Mouse (Mus musculus): ENCODE measurements at regions not wholly inside any gene's neighbourhood (a gene's known extent, or its start where the extent isn't known, plus 50 kb on each side); places are given as distances from the start of the nearest gene placed in this dataset.

GRCm38 (mm10) chr6:99893936-99894335, 167.7 kb upstream of the Prok2 start:
- H3K27me3 ChIP-seq (replicated peaks), result peaks cover 58% of the 10 kb centered on the region
- H3K27ac ChIP-seq (ENCODE audit: poor library complexity, severe bottlenecking), result no peak overlapping the region
- no peak overlapping the region for H3K4me2 ChIP-seq
- no peak overlapping the region for H3K9ac ChIP-seq
- WGBS, result 47% methylated on average over 4 of the region's 4 CpGs
- no peak for ATAC-seq (ENCODE audit: insufficient number of reproducible peaks, low FRiP score)
- no peaks in the 10 kb centered on the region for H3K36me3 ChIP-seq
- no peak overlapping the region for H3K4me3 ChIP-seq
- no peaks in the 10 kb centered on the region for H3K9me3 ChIP-seq (replicated peaks)
- peaks cover 4% of the 10 kb centered on the region for H3K4me1 ChIP-seq (replicated peaks)

GRCm38 (mm10) chr6:99892204-99892603, 166.0 kb upstream of the Prok2 start:
- H3K27ac ChIP-seq (ENCODE audit: poor library complexity, severe bottlenecking), result no peak overlapping the region
- peaks cover 9% of the 10 kb centered on the region for H3K4me1 ChIP-seq (replicated peaks)
- 83% methylated on average over 9 of the region's 9 CpGs for WGBS
- H3K9me3 ChIP-seq (replicated peaks), result no peaks in the 10 kb centered on the region
- no peak overlapping the region for H3K4me2 ChIP-seq
- H3K27me3 ChIP-seq (replicated peaks), result peaks cover 45% of the 10 kb centered on the region
- no peaks in the 10 kb centered on the region for H3K36me3 ChIP-seq
- no peak overlapping the region for H3K9ac ChIP-seq
- ATAC-seq (ENCODE audit: insufficient number of reproducible peaks, low FRiP score), result no peak
- H3K4me3 ChIP-seq, result no peak overlapping the region

GRCm38 (mm10) chr6:99891790-99892189, 165.6 kb upstream of the Prok2 start:
- Histone ChIP-seq H3K4me2 (no peak overlapping the region), H3K9ac (no peak overlapping the region), H3K4me1 (replicated peaks) (peaks cover 9% of the 10 kb centered on the region), H3K4me3 (no peak overlapping the region), H3K36me3 (no peaks in the 10 kb centered on the region), H3K9me3 (replicated peaks) (no peaks in the 10 kb centered on the region), H3K27me3 (replicated peaks) (peaks cover 42% of the 10 kb centered on the region), H3K27ac (ENCODE audit: poor library complexity, severe bottlenecking) (no peak overlapping the region)
- no peak for ATAC-seq (ENCODE audit: insufficient number of reproducible peaks, low FRiP score)
- 49% methylated on average over 2 of the region's 2 CpGs for WGBS

- Histone ChIP-seq H3K36me3 (no peaks in the 10 kb centered on the region), H3K4me3 (no peak overlapping the region), H3K27me3 (replicated peaks) (peaks cover 35% of the 10 kb centered on the region), H3K4me2 (no peak overlapping the region), H3K4me1 (replicated peaks) (peaks cover 12% of the 10 kb centered on the region), H3K9ac (no peak overlapping the region), H3K27ac (ENCODE audit: poor library complexity, severe bottlenecking) (no peak overlapping the region), H3K9me3 (replicated peaks) (no peaks in the 10 kb centered on the region)
- WGBS, result 75% methylated on average over 5 of the region's 5 CpGs
- ATAC-seq (ENCODE audit: insufficient number of reproducible peaks, low FRiP score), result no peak
Observed at GRCm38 (mm10) chr6:99890805-99891204, 164.6 kb upstream of the Prok2 start.

- H3K27ac ChIP-seq (ENCODE audit: poor library complexity, severe bottlenecking), result no peak overlapping the region
- peaks cover 29% of the 10 kb centered on the region for H3K4me1 ChIP-seq (replicated peaks)
- no peak overlapping the region for H3K4me2 ChIP-seq
- H3K27me3 ChIP-seq (replicated peaks), result peaks cover 24% of the 10 kb centered on the region
- H3K9me3 ChIP-seq (replicated peaks), result no peaks in the 10 kb centered on the region
- no peaks in the 10 kb centered on the region for H3K36me3 ChIP-seq
- ATAC-seq (ENCODE audit: insufficient number of reproducible peaks, low FRiP score), result no peak
- H3K4me3 ChIP-seq, result no peak overlapping the region
- WGBS, result 9% methylated on average over 9 of the region's 9 CpGs
- H3K9ac ChIP-seq, result no peak overlapping the region
Observed at GRCm38 (mm10) chr6:99889055-99889454, 162.9 kb upstream of the Prok2 start.

GRCm38 (mm10) chr6:99887904-99888303, 161.7 kb upstream of the Prok2 start:
- Histone ChIP-seq H3K27ac (ENCODE audit: poor library complexity, severe bottlenecking) (no peak overlapping the region), H3K4me3 (no peak overlapping the region), H3K9ac (no peak overlapping the region), H3K9me3 (replicated peaks) (no peaks in the 10 kb centered on the region), H3K27me3 (replicated peaks) (peaks cover 21% of the 10 kb centered on the region), H3K4me1 (replicated peaks) (peaks cover 36% of the 10 kb centered on the region), H3K36me3 (no peaks in the 10 kb centered on the region), H3K4me2 (no peak overlapping the region)
- WGBS, result 58% methylated on average over 8 of the region's 8 CpGs
- ATAC-seq (ENCODE audit: insufficient number of reproducible peaks, low FRiP score), result no peak

GRCm38 (mm10) chr6:99884755-99885154, 158.6 kb upstream of the Prok2 start:
- Histone ChIP-seq H3K27ac (ENCODE audit: poor library complexity, severe bottlenecking) (peak overlapping the region; percentile 38), H3K4me2 (no peak overlapping the region), H3K27me3 (replicated peaks) (peaks cover 5% of the 10 kb centered on the region; the same call in 1 of the 2 replicates), H3K9me3 (replicated peaks) (no peaks in the 10 kb centered on the region), H3K4me1 (replicated peaks) (peaks cover 36% of the 10 kb centered on the region), H3K9ac (no peak overlapping the region), H3K4me3 (no peak overlapping the region), H3K36me3 (no peaks in the 10 kb centered on the region)
- no peak for ATAC-seq (ENCODE audit: insufficient number of reproducible peaks, low FRiP score)
- 4% methylated on average over 7 of the region's 7 CpGs for WGBS

GRCm38 (mm10) chr6:99884054-99884453, 157.9 kb upstream of the Prok2 start:
- no peak for ATAC-seq (ENCODE audit: insufficient number of reproducible peaks, low FRiP score)
- Histone ChIP-seq H3K4me2 (no peak overlapping the region), H3K4me3 (no peak overlapping the region), H3K36me3 (no peaks in the 10 kb centered on the region), H3K9me3 (replicated peaks) (no peaks in the 10 kb centered on the region), H3K27me3 (replicated peaks) (peaks cover 5% of the 10 kb centered on the region; the same call in 1 of the 2 replicates), H3K4me1 (replicated peaks) (peaks cover 33% of the 10 kb centered on the region), H3K9ac (no peak overlapping the region), H3K27ac (ENCODE audit: poor library complexity, severe bottlenecking) (peak overlapping the region; percentile 46)
- 37% methylated on average over 3 of the region's 3 CpGs for WGBS

- Histone ChIP-seq H3K9me3 (replicated peaks) (no peaks in the 10 kb centered on the region), H3K36me3 (no peaks in the 10 kb centered on the region), H3K4me2 (no peak overlapping the region), H3K27me3 (replicated peaks) (peaks cover 5% of the 10 kb centered on the region; the same call in 1 of the 2 replicates), H3K4me1 (replicated peaks) (peaks cover 27% of the 10 kb centered on the region), H3K4me3 (no peak overlapping the region), H3K9ac (no peak overlapping the region), H3K27ac (ENCODE audit: poor library complexity, severe bottlenecking) (no peak overlapping the region)
- 69% methylated on average over 4 of the region's 4 CpGs for WGBS
- ATAC-seq (ENCODE audit: insufficient number of reproducible peaks, low FRiP score), result no peak
Observed at GRCm38 (mm10) chr6:99881606-99882005, 155.4 kb upstream of the Prok2 start.

- H3K27me3 ChIP-seq (replicated peaks), result peaks cover 10% of the 10 kb centered on the region; the same call in 1 of the 2 replicates
- no peak for ATAC-seq (ENCODE audit: insufficient number of reproducible peaks, low FRiP score)
- no peak overlapping the region for H3K4me2 ChIP-seq
- no peaks in the 10 kb centered on the region for H3K9me3 ChIP-seq (replicated peaks)
- 79% methylated on average over 4 of the region's 4 CpGs for WGBS
- no peaks in the 10 kb centered on the region for H3K36me3 ChIP-seq
- 0 out of 2 replicates have a peak, but pooled peaks cover 3% of the 10 kb centered on the region for H3K4me1 ChIP-seq (replicated peaks)
- no peak overlapping the region for H3K4me3 ChIP-seq
- H3K9ac ChIP-seq, result no peak overlapping the region
- H3K27ac ChIP-seq (ENCODE audit: poor library complexity, severe bottlenecking), result no peak overlapping the region
Observed at GRCm38 (mm10) chr6:99874852-99875251, 148.7 kb upstream of the Prok2 start.

GRCm38 (mm10) chr6:99874029-99874428, 147.8 kb upstream of the Prok2 start:
- Histone ChIP-seq H3K9ac (no peak overlapping the region), H3K36me3 (no peaks in the 10 kb centered on the region), H3K27ac (ENCODE audit: poor library complexity, severe bottlenecking) (no peak overlapping the region), H3K4me1 (replicated peaks) (0 out of 2 replicates have a peak, but pooled peaks cover 3% of the 10 kb centered on the region), H3K4me3 (no peak overlapping the region), H3K9me3 (replicated peaks) (no peaks in the 10 kb centered on the region), H3K4me2 (no peak overlapping the region), H3K27me3 (replicated peaks) (peaks cover 10% of the 10 kb centered on the region; the same call in 1 of the 2 replicates)
- ATAC-seq (ENCODE audit: insufficient number of reproducible peaks, low FRiP score), result no peak
- WGBS, result 33% methylated on average over 4 of the region's 4 CpGs

GRCm38 (mm10) chr6:99866061-99866460, 139.9 kb upstream of the Prok2 start:
- Histone ChIP-seq H3K4me2 (no peak overlapping the region), H3K4me1 (replicated peaks) (0 out of 2 replicates have a peak, but pooled peaks cover 5% of the 10 kb centered on the region), H3K9ac (no peak overlapping the region), H3K27ac (ENCODE audit: poor library complexity, severe bottlenecking) (no peak overlapping the region), H3K27me3 (replicated peaks) (peaks cover 10% of the 10 kb centered on the region; the same call in 1 of the 2 replicates), H3K4me3 (no peak overlapping the region), H3K9me3 (replicated peaks) (no peaks in the 10 kb centered on the region), H3K36me3 (no peaks in the 10 kb centered on the region)
- ATAC-seq (ENCODE audit: insufficient number of reproducible peaks, low FRiP score), result no peak
- 56% methylated on average over 9 of the region's 9 CpGs for WGBS

Data from heart, embryonic 12.5 days (tissue).